In the genomic region with DNA sequence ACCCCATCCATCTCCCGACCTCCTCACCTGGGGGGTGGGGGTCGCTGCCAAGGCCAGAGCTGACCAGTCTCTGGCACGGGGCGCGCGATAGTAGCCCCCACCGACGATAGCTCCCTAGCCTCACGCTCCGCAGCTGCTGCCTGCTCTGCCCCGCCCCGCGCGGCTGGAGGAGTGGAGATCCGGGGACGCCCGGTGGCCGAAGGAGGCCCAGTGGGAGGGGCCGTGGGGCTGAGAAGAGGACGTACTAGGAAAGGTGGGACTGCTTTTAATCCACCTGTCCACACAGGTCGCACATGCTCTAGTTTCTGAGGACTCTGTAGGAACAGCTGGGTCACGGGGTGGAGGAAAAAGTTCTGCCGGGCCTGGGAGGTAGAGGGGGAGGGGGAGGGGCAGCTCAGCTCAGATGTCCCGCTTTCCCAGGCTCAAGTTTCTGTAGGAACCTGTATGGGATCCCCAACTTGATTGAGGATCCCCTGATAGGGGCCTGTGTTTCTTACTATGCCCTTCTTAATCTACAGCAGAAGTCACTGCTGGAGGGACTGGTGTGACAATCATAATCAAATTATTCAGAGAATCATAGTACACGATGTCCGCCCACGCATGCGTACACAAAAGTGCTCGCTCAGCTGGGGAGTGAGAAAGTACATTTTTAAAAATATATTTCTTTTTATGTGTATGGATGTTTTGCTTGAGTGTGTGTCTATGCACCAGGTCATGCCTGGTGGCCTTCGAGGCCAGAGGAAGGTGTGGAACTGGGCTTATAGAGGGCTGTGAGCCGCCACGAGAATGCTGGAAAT, we compare ENCODE assay signal across 8 mouse cellular contexts. TPM values are rescaled to one million over a fixed set of nuclear protein-coding genes. Genes with fewer than 3 reads are reported as not detected.
DNase-seq lines count a peak whose midpoint lies in the region; ATAC-seq and TF ChIP-seq lines count a peak whose summit lies in the region.

TSS of gene Slc29a1 (minus strand) at position 161 of the 797 bp plus-strand sequence.

- no peaks in the 10 kb centered on the region for H3K36me3 ChIP-seq in heart, adult 2 months (ENCODE audit: control insufficient read depth, insufficient read depth, low read length)
- H3K36me3 ChIP-seq in limb, embryonic 15.5 days = no peaks in the 10 kb centered on the region
- no peaks in the 10 kb centered on the region for H3K36me3 ChIP-seq in midbrain, embryonic 13.5 days

- H3K79me2 ChIP-seq in heart, adult 2 months (replicated peaks; ENCODE audit: control insufficient read depth, insufficient read depth, low read length) = no peaks in the 10 kb centered on the region

- TF ChIP-seq EP300 in heart, adult 2 months (IDR thresholded peaks at IDR 0.05; ENCODE audit: insufficient read depth, low read depth, low read length) = no peak

- peak within 1 kb of the TSS; percentile 65 for H3K9ac ChIP-seq in heart, adult 2 months (ENCODE audit: low read depth, low read length)
- 0 out of 2 replicates have a peak within 1 kb of the TSS, but pooled peaks have one; percentile 3 for H3K9ac ChIP-seq in limb, embryonic 15.5 days
- peak within 1 kb of the TSS; percentile 60 for H3K9ac ChIP-seq in midbrain, embryonic 13.5 days (replicated peaks)

- TF ChIP-seq POLR2A in heart, adult 2 months (IDR thresholded peaks at IDR 0.05; ENCODE audit: insufficient read depth, low read depth, low read length) = no peak

- 24% methylated on average over 32 of the region's 32 CpGs for WGBS in heart, adult 2 months
- 16% methylated on average over 32 of the region's 32 CpGs for WGBS in limb, embryonic 15.5 days
- 16% methylated on average over 32 of the region's 32 CpGs for WGBS in midbrain, embryonic 13.5 days

- H3K4me2 ChIP-seq in limb, embryonic 15.5 days = peak within 1 kb of the TSS; percentile 52
- peak within 1 kb of the TSS; percentile 60 for H3K4me2 ChIP-seq in midbrain, embryonic 13.5 days (replicated peaks)

- H3K4me3 ChIP-seq in heart, adult 2 months = peak within 1 kb of the TSS; percentile 48
- peak within 1 kb of the TSS; percentile 31 for H3K4me3 ChIP-seq in limb, embryonic 15.5 days
- peak within 1 kb of the TSS; percentile 31 for H3K4me3 ChIP-seq in midbrain, embryonic 13.5 days (replicated peaks)

- no peaks in the 10 kb centered on the region for H3K9me3 ChIP-seq in limb, embryonic 15.5 days
- H3K9me3 ChIP-seq in midbrain, embryonic 13.5 days = no peaks in the 10 kb centered on the region

- no peaks in the 10 kb centered on the region for H3K27me3 ChIP-seq in heart, adult 2 months (ENCODE audit: control insufficient read depth, insufficient read depth, low read length)
- peaks cover 29% of the 10 kb centered on the region for H3K27me3 ChIP-seq in limb, embryonic 15.5 days
- H3K27me3 ChIP-seq in midbrain, embryonic 13.5 days = peaks cover 45% of the 10 kb centered on the region

- ATAC-seq in limb, embryonic 15.5 days (ENCODE audit: insufficient number of reproducible peaks, low FRiP score, low TSS enrichment, low read depth) = no peak
- ATAC-seq in midbrain, embryonic 13.5 days = no peak

- intact Hi-C loops in heart, adult 2 months (cut with DNase I) = loop anchor here (2.0 kb wide), 1 partner anchor 15 kb away; no protein-coding TSS in a partner anchor

- H3K27ac ChIP-seq in heart, adult 2 months = peak within 1 kb of the TSS; percentile 43; the same call in 1 of the 2 replicates
- H3K27ac ChIP-seq in limb, embryonic 15.5 days = no peak within 1 kb of the TSS
- H3K27ac ChIP-seq in midbrain, embryonic 13.5 days = no peak within 1 kb of the TSS

- peak; percentile 33 for DNase-seq in thymus, postnatal 14 days
- no peak for DNase-seq in thymus, postnatal 10 days (ENCODE audit: low spot score in 2 of 2)
- DNase-seq in embryo, embryonic 9.5 days (ENCODE audit: extremely low spot score) = peak; percentile 60
- peak; percentile 78 to 80 for DNase-seq in heart, adult 2 months
- DNase-seq in kidney, adult 11 months = peak; percentile 76
- no peak for DNase-seq in T-cell, adult 2 months (ENCODE audit: low spot score)

- H3K4me1 ChIP-seq in heart, adult 2 months (ENCODE audit: control insufficient read depth, insufficient read depth, low read length) = peaks cover 15% of the 10 kb centered on the region
- H3K4me1 ChIP-seq in limb, embryonic 15.5 days = peaks cover 46% of the 10 kb centered on the region
- H3K4me1 ChIP-seq in midbrain, embryonic 13.5 days (replicated peaks) = peaks cover 48% of the 10 kb centered on the region

- peak; percentile 19; the same call in 1 of the 2 replicates for TF ChIP-seq CTCF in heart, adult 2 months (IDR thresholded peaks at IDR 0.05)

RNA-seq across cellular contexts. Expression of gene Slc29a1, which starts in this region (rescaled TPM):
- 10 to 100 TPM; 80.3 to 84.6 TPM for total RNA-seq in heart, adult 2 months (2021)
- 160 and 184 TPM in 2 replicates for polyA plus RNA-seq in heart, adult 2 months (2012; rRNA removed)
- polyA plus RNA-seq in limb, embryonic 15.5 days (2015; fragmentation: Nextera tagmentation; extraction: Ambion mirVana) = 120 and 140 TPM in 2 replicates
- 29.7 and 30.4 TPM in 2 replicates for polyA plus RNA-seq in midbrain, embryonic 13.5 days (2015; fragmentation: Nextera tagmentation; extraction: Ambion mirVana)

Comparison
In these comparisons a context has a peak if more than half of its experiments do, and no peak if none do; other contexts are left out.
1. DNase-seq: peak in thymus, postnatal 14 days (single experiment), embryo, embryonic 9.5 days (single experiment), heart, adult 2 months (2 of 2) and kidney, adult 11 months (single experiment); none in thymus, postnatal 10 days (0 of 2) and T-cell, adult 2 months (single experiment).
2. H3K9ac ChIP-seq: peak in every context shown above with its lines; median percentile 65 in heart, adult 2 months; 60 in midbrain, embryonic 13.5 days; 3 in limb, embryonic 15.5 days.
3. Peak in every context shown above with its lines, with median percentiles within 50 percentile points of each other: H3K4me3 ChIP-seq.